Mouse (Mus musculus): Measurements from ENCODE around the gene Casc1.

- TF ChIP-seq CTCF (IDR thresholded peaks at IDR 0.05; ENCODE audit: extremely low read depth, insufficient read depth, low read length), result no peak
- no peak for TF ChIP-seq POLR2A (IDR thresholded peaks at IDR 0.05; ENCODE audit: extremely low read depth, insufficient read depth, low read length)
Observed at GRCm38 (mm10) chr6:145186096-145186495, 24.7 kb downstream of the Casc1 start.

Measured in cortical plate, adult 2 months (tissue).